Mouse (Mus musculus) heart, embryonic 12.5 days (tissue): ENCODE measurements around the gene Tm9sf4. TPM values are rescaled to one million over a fixed set of nuclear protein-coding genes. Genes with fewer than 3 reads are reported as not detected.

ENCODE experiments used
- ATAC-seq: fragments of 200-750 bp; cut with Nextera tagmentation; 2 replicates; pipeline ENCODE4 v1.8.0; 2017; ENCODE audit warnings: moderate TSS enrichment, moderate library complexity; ENCODE audit not compliant: insufficient number of reproducible peaks, low FRiP score
- H3K27ac ChIP-seq: fragments of 300-500 bp; sonication (generic); 2 replicates; pipeline ENCODE4 v1.5.1; 2016; ENCODE audit warnings: mild to moderate bottlenecking, moderate library complexity; ENCODE audit not compliant: poor library complexity, severe bottlenecking
- H3K27me3 ChIP-seq: fragments of 300-500 bp; sonication (generic); replicated peaks from 2 replicates; pipeline ENCODE4 v1.6.1; 2016; ENCODE audit warnings: mild to moderate bottlenecking, moderate library complexity
- H3K36me3 ChIP-seq: fragments of 300-500 bp; sonication (generic); 2 replicates; pipeline ENCODE4 v1.6.1; 2016; ENCODE audit warnings: mild to moderate bottlenecking, moderate library complexity
- H3K4me1 ChIP-seq: fragments of 300-500 bp; sonication (generic); replicated peaks from 2 replicates; pipeline ENCODE4 v1.6.1; 2016; ENCODE audit warnings: mild to moderate bottlenecking
- H3K4me2 ChIP-seq: fragments of 300-500 bp; sonication (generic); 2 replicates; pipeline ENCODE4 v1.6.1; 2016; ENCODE audit warnings: mild to moderate bottlenecking, moderate library complexity
- H3K4me3 ChIP-seq: fragments of 300-500 bp; sonication (generic); 2 replicates; pipeline ENCODE4 v1.5.1; 2016; ENCODE audit warnings: mild to moderate bottlenecking
- H3K9ac ChIP-seq: fragments of 300-500 bp; sonication (generic); 2 replicates; pipeline ENCODE4 v1.6.1; 2016; ENCODE audit warnings: mild to moderate bottlenecking, moderate library complexity
- H3K9me3 ChIP-seq: fragments of 300-500 bp; sonication (generic); replicated peaks from 2 replicates; pipeline ENCODE4 v1.6.1; 2016; ENCODE audit warnings: mild to moderate bottlenecking, moderate library complexity
- WGBS: fragments of 180-500 bp; shearing (Covaris S2); methylation state at CpG from one replicate; pipeline ENCODE4 v1.1.7; 2016; 5-methylcytosine and 5-hydroxymethylcytosine counted together
- polyA plus RNA-seq: library from polyadenylated mRNA; unstranded; fragments of >200 nt; fragmentation: Nextera tagmentation; extraction: Ambion mirVana; gene quantifications from 2 replicates; pipeline ENCODE4 v1.2.1, GENCODE M21; 2016

Gene Tm9sf4
- polyA plus RNA-seq, 1 experiment from 2014 or later = 75.4 TPM

DNA sequence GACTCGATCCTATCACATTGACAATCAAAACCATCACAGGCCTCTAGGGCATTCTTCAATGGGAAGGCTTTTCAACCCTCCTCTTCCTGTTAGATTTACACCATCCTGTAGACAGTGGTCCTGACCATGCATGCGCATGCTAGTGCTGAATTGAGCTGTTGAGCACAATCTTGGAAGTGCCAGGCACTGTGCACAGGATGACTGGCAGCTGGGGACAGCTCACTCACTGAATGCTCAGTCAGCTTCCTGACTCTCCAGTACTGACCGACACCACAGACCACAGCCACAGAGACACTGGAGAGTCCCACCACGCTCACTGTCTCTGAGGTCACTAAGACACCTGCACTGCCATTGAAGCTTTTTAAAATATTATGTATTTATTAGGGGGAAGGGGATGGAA lies 54.3 kb downstream of the Tm9sf4 start:
- Histone ChIP-seq H3K4me3 (no peak overlapping the region), H3K36me3 (peaks cover 3% of the 10 kb centered on the region), H3K4me2 (no peak overlapping the region), H3K9ac (no peak overlapping the region), H3K9me3 (no peaks in the 10 kb centered on the region), H3K27me3 (no peaks in the 10 kb centered on the region), H3K27ac (no peak overlapping the region), H3K4me1 (peaks cover 24% of the 10 kb centered on the region)
- WGBS = 57% methylated on average over 4 of the region's 4 CpGs
- ATAC-seq = no peak

DNA sequence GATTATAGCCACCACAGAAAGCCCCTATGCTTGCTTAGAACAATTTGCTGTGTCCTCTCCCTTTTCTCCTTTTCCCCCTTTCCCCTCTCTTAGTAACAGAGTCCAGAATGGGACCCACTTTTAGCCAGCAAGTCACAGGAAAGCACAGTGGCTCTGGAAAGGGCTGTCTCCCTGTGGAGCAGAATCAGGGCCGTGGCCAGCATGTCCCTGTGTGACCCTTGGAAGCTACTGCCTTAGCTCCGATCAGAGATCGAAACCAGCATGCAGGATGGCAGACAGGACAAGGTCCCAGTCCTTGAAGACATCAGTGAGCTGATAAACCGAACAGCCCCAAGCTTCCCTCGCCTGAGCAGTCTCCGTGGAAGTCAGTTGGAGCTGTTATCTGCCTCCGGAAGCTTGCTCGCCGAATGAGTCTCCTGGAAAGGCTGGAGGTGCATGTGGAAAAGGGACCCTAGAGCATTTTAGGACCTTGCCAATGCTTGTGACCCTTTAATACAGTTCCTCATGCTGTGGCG lies 56.8 kb downstream of the Tm9sf4 start:
- WGBS = 42% methylated on average over 10 of the region's 10 CpGs
- Histone ChIP-seq H3K4me3 (no peak overlapping the region), H3K27ac (no peak overlapping the region), H3K27me3 (no peaks in the 10 kb centered on the region), H3K36me3 (no peaks in the 10 kb centered on the region), H3K9me3 (no peaks in the 10 kb centered on the region), H3K4me1 (peaks cover 24% of the 10 kb centered on the region), H3K4me2 (no peak overlapping the region), H3K9ac (no peak overlapping the region)
- no peak for ATAC-seq

DNA sequence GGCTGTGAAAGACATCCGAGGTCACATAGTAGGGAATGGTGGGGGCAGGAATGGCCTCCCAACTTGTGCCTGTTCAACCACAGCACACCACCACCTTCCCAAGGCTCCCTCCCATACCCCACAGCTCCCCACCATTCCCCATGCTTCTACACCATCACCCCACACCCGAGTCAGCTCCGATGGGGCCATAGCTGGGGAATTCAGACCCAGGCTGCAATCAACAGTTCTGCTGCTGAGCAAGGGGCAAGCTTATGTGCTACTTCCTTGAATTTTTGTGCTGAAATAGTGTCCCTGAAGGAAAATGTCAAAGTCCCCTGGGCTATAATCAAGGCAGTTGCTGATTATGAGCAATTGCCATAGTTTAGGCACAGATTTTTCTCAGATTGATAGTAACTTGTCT lies 57.4 kb downstream of the Tm9sf4 start:
- H3K36me3 ChIP-seq = no peaks in the 10 kb centered on the region
- no peak overlapping the region for H3K4me2 ChIP-seq
- WGBS = 64% methylated on average over 3 of the region's 3 CpGs
- H3K9me3 ChIP-seq = no peaks in the 10 kb centered on the region
- H3K4me3 ChIP-seq = no peak overlapping the region
- peaks cover 24% of the 10 kb centered on the region for H3K4me1 ChIP-seq
- no peak for ATAC-seq
- no peak overlapping the region for H3K27ac ChIP-seq
- H3K9ac ChIP-seq = no peak overlapping the region
- H3K27me3 ChIP-seq = no peaks in the 10 kb centered on the region

DNA sequence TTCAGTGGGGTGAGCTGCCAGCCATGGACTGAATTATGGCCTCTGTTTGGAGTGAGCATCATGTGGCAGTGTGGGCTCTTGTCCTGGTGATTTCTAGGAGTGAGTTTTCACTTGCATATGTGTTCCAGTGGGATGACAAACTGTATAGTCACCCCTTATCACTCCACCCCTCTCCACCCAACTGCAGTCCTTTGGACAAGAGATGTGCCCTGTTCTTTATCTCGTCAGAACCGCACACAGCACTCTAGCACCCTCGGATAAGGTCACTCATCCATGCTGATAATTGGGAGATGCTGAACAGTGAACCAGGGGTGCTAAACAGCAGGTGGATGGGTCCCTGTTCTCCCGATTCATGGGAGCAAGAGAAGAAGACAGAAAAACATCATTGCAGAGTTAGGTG lies 60.5 kb downstream of the Tm9sf4 start:
- 38% methylated on average over 4 of the region's 4 CpGs for WGBS
- Histone ChIP-seq H3K9me3 (no peaks in the 10 kb centered on the region), H3K4me1 (peaks cover 21% of the 10 kb centered on the region), H3K9ac (no peak overlapping the region), H3K27ac (no peak overlapping the region), H3K36me3 (no peaks in the 10 kb centered on the region), H3K4me2 (no peak overlapping the region), H3K4me3 (no peak overlapping the region), H3K27me3 (no peaks in the 10 kb centered on the region)
- peak; percentile 73 for ATAC-seq

DNA sequence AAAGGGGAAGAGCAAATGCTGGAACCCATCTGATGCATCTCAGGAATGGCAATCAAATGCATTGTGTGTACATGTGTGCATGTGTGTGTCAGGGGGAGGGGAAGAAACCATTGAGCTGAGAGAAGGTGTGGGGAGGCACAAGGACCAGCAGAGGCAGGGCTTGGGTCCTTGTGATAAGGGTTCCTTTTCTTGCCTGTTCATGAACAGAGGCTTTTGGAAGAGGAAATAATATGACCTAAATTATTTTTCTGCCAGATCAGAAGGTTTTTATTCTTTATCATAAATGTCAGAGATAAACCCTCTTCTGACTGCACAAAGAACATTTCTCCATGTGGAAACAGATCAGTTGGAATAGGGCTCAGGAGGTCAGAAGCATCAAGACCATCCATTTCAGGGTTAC lies 61.0 kb downstream of the Tm9sf4 start:
- H3K36me3 ChIP-seq = 0 out of 2 replicates have a peak, but pooled peaks cover 2% of the 10 kb centered on the region
- H3K9me3 ChIP-seq = no peaks in the 10 kb centered on the region
- no peak overlapping the region for H3K9ac ChIP-seq
- no peak overlapping the region for H3K4me2 ChIP-seq
- peaks cover 21% of the 10 kb centered on the region for H3K4me1 ChIP-seq
- H3K27ac ChIP-seq = no peak overlapping the region
- no peak for ATAC-seq
- H3K27me3 ChIP-seq = no peaks in the 10 kb centered on the region
- H3K4me3 ChIP-seq = no peak overlapping the region

DNA sequence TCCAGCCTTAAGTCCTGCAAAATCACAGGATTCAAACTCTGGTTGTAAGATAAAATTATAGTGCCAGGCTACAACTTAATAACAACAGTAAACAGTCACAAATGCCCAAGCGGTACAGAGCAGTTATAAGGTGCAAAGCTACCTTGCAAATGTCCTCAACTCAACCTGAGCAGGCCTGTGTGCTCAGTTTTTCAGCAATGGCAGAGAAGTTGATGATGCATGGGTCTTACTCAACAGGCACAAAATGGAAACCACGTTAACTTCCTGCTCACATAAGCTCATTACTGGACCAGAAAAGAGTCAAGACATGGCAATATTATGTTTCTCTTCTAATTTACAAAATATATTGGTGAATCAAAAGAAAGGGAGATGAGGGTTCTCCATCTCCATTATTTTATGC lies 61.5 kb downstream of the Tm9sf4 start:
- no peak for ATAC-seq
- Histone ChIP-seq H3K4me1 (peaks cover 21% of the 10 kb centered on the region), H3K27me3 (no peaks in the 10 kb centered on the region), H3K27ac (no peak overlapping the region), H3K4me2 (no peak overlapping the region), H3K36me3 (0 out of 2 replicates have a peak, but pooled peaks cover 6% of the 10 kb centered on the region), H3K9me3 (no peaks in the 10 kb centered on the region), H3K4me3 (no peak overlapping the region), H3K9ac (no peak overlapping the region)
- 87% methylated on average over 2 of the region's 2 CpGs for WGBS

DNA sequence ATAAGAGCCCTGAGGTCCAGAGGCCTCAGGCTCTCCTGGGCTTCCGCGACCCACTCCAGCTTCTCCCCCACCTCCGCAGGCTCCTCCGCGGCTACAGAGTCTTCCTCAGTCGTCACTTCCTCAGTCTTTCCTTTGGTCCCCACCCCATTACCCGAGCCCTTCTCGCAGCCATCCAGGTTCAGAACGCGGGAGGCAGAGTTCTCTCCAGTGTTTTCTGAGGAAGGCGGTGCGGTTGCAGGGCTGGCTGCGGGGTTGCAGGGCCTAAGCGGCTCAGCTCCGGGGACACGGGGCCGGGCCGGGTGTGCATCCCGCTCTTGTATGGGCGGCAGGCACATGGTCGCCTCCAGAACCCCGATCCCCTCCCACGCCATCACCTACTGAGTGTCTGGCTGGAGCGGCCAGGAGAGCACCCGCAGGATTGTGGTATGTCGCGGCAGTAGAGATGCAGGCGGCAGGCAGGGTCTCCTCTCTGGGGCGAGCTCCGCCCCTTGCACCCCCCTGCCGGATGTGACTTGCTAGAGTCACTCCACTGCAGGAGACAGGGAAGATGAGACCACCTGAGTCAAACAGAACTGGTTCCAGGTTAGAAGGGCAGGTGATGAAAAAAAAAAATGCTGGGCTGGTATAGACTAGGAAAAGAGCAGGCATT lies 64.0 kb downstream of the Tm9sf4 start, which contains the start of gene Tspyl3:
Gene Tspyl3 (minus strand): TSS at position 496 of the 649 bp plus-strand sequence.
- Histone ChIP-seq H3K9me3 (no peaks in the 10 kb centered on the region), H3K27me3 (no peaks in the 10 kb centered on the region), H3K9ac (peak within 1 kb of the TSS; percentile 88), H3K36me3 (peaks cover 27% of the 10 kb centered on the region), H3K4me1 (peaks cover 28% of the 10 kb centered on the region), H3K4me3 (peak within 1 kb of the TSS; percentile 75), H3K27ac (peak within 1 kb of the TSS; percentile 50), H3K4me2 (peak within 1 kb of the TSS; percentile 97)
- ATAC-seq = peak; percentile 43; the same call in 1 of the 2 replicates
- WGBS = under 1% methylated on average over 31 of the region's 31 CpGs

DNA sequence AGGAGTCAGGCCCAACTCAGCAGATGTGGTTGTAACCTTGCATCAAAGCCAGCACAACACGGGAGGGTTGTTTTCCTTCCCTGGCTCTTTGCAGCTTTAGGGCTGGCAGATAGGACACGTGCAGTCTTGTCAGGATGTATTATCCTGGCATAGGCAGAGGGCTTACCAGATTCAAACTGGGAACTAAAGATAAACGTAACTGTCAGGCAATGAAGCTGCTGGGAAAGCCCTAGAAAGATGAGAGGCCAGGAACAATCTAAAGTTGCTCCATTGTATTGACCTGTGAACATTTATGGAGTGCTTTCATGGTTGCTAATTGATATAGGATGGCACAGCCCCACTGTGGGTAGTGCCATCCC lies 64.5 kb downstream of the Tm9sf4 start:
- 7% methylated on average over 3 of the region's 3 CpGs for WGBS
- peak overlapping the region; percentile 88 for H3K9ac ChIP-seq
- ATAC-seq = no peak

DNA sequence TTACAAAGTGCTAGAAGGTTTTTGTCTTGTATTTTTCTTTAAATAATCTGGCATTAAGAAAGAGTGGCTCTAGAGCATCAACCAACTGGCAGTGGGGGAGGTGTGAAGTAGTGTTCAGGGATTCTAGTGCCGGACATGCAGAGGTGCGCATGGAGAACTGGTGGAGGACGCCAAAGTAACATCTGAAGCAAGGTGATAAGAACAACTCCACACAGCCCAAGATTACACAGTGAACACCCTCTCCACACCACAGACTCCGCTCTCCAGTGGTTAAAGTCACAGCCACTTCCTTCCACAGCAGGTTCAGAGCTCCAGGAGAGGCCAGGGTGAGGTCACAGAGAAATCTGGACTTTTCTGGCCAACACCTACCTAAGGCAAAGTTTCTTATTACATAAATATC lies 66.9 kb downstream of the Tm9sf4 start:
- peak; percentile 40; the same call in 1 of the 2 replicates for ATAC-seq
- no peak overlapping the region for H3K9ac ChIP-seq

More for the DNA sequence above, 64.5 kb downstream of the Tm9sf4 start:
- H3K4me3 ChIP-seq = peak overlapping the region; percentile 75
- H3K36me3 ChIP-seq = peaks cover 32% of the 10 kb centered on the region
- H3K4me2 ChIP-seq = peak overlapping the region; percentile 97
- no peaks in the 10 kb centered on the region for H3K27me3 ChIP-seq
- H3K4me1 ChIP-seq = peaks cover 31% of the 10 kb centered on the region
- no peak overlapping the region for H3K27ac ChIP-seq
- no peaks in the 10 kb centered on the region for H3K9me3 ChIP-seq

DNA sequence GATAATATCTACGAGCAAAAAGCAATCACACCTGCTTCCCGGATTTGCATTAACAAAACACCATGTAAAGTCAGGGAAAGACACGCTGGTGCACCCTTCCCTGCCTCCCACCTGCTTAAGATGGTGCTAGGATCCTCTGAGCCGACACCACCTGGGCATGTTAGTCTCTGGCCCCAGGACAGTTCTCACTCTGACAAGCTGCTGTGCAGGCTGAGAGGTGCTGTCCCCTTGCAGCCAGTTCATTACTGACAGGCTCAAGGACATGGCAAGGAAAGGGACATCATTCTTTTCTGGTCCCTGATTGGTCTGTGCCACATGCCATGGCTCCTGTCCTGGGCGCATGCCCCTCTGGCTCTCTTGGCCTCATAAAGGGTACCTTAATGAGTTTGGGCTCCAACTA lies 67.4 kb downstream of the Tm9sf4 start:
- H3K4me1 ChIP-seq = peaks cover 39% of the 10 kb centered on the region
- peaks cover 58% of the 10 kb centered on the region for H3K36me3 ChIP-seq
- 83% methylated on average over 5 of the region's 5 CpGs for WGBS
- no peak overlapping the region for H3K27ac ChIP-seq
- H3K9me3 ChIP-seq = no peaks in the 10 kb centered on the region
- ATAC-seq = no peak
- H3K4me2 ChIP-seq = no peak overlapping the region
- no peaks in the 10 kb centered on the region for H3K27me3 ChIP-seq
- no peak overlapping the region for H3K4me3 ChIP-seq
- no peak overlapping the region for H3K9ac ChIP-seq

More for the DNA sequence above, 66.9 kb downstream of the Tm9sf4 start:
- no peak overlapping the region for H3K4me2 ChIP-seq
- H3K9me3 ChIP-seq = no peaks in the 10 kb centered on the region
- peaks cover 53% of the 10 kb centered on the region for H3K36me3 ChIP-seq
- peaks cover 39% of the 10 kb centered on the region for H3K4me1 ChIP-seq
- no peak overlapping the region for H3K27ac ChIP-seq
- H3K4me3 ChIP-seq = no peak overlapping the region
- no peaks in the 10 kb centered on the region for H3K27me3 ChIP-seq
- WGBS = 60% methylated on average over 4 of the region's 4 CpGs

DNA sequence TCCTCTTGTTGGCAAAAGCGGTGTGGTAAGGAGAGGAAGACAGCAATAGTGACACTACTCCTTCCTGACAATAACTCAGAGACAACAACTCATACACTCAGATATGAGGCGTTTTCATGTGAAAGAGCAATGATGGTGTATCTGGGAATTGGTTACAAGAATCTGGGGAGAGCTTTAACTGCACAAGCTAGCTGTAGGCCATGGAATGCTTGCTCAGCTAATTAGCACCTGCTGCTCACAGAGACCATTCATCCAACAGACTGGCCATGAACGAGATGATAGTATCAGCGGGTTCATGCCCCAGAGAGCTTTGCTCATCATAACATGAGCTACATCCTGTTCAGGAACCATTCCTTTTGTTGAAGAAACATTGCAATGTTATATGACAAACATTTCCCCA lies 76.1 kb downstream of the Tm9sf4 start:
- WGBS = 87% methylated on average over 4 of the region's 4 CpGs
- H3K4me3 ChIP-seq = no peak overlapping the region
- H3K4me1 ChIP-seq = peaks cover 36% of the 10 kb centered on the region
- no peaks in the 10 kb centered on the region for H3K9me3 ChIP-seq
- no peaks in the 10 kb centered on the region for H3K27me3 ChIP-seq
- no peak for ATAC-seq
- H3K27ac ChIP-seq = no peak overlapping the region
- H3K4me2 ChIP-seq = no peak overlapping the region
- no peak overlapping the region for H3K9ac ChIP-seq
- H3K36me3 ChIP-seq = peaks cover 44% of the 10 kb centered on the region

DNA sequence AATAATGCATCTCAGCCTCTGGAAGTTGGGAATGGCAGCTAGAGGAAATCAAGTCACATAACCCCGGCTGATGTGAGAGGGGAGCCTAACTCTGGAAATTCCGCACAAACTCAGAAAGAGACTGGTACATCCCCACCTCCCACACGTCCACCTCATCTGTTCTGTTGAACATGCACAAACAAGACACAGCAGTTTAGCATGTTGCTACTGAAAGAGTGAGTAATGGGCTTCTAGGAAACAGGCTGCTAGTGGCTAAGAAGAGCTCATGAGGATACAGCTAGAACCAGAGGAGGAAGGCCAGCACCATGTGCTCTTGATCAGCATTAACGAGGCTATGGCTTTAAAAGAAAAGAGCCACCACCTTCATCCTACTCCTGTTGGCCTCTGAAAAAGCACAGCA lies 76.8 kb downstream of the Tm9sf4 start:
- Histone ChIP-seq H3K9me3 (no peaks in the 10 kb centered on the region), H3K4me2 (no peak overlapping the region), H3K27ac (no peak overlapping the region), H3K4me1 (peaks cover 38% of the 10 kb centered on the region), H3K36me3 (peaks cover 39% of the 10 kb centered on the region), H3K4me3 (no peak overlapping the region), H3K27me3 (no peaks in the 10 kb centered on the region), H3K9ac (no peak overlapping the region)
- no peak for ATAC-seq
- 65% methylated on average over 4 of the region's 4 CpGs for WGBS
